Mouse (Mus musculus) MEL (cell line): ENCODE results near the gene Paqr9. TPM values are rescaled to one million over a fixed set of nuclear protein-coding genes. Genes with fewer than 3 reads are reported as not detected.

ENCODE experiments used
- DNase-seq: peaks from one replicate; pipeline ENCODE4 v3.0.0; 2011; ENCODE audit warnings: low read depth, low spot score
- H3K27ac ChIP-seq: 2 replicates; pipeline ENCODE4 v1.5.1; 2012; ENCODE audit warnings: low read depth, mild to moderate bottlenecking, control low read depth, low read length, moderate library complexity; ENCODE audit not compliant: control insufficient read depth
- H3K27me3 ChIP-seq, 2 experiments: fragments of 150-350 bp in 1 of 2; sonication (generic) in 1 of 2; 2 replicates each; pipeline ENCODE4 v1.6.1; 2012; ENCODE audit warnings: low read length in 2 of 2, mild to moderate bottlenecking in 2 of 2, improper control_type of control experiment in 1 of 2, moderate library complexity in 1 of 2; ENCODE audit not compliant: insufficient read depth in 2 of 2, control insufficient read depth in 1 of 2
- H3K36me3 ChIP-seq, 2 experiments: 2 replicates each; pipeline ENCODE4 v1.6.1; 2012 to 2014; ENCODE audit warnings: low read length in 2 of 2, improper control_type of control experiment in 1 of 2, inconsistent platforms in 1 of 2, mild to moderate bottlenecking in 1 of 2; ENCODE audit not compliant: insufficient read depth in 2 of 2, control insufficient read depth in 1 of 2
- H3K4me1 ChIP-seq, 2 experiments: fragments of 150-350 bp in 1 of 2; sonication (generic) in 1 of 2; 2 replicates each; pipeline ENCODE4 v1.6.1; 2012; ENCODE audit warnings: low read length in 2 of 2, improper control_type of control experiment in 1 of 2, mild to moderate bottlenecking in 1 of 2; ENCODE audit not compliant: insufficient read depth in 2 of 2, control insufficient read depth in 1 of 2
- H3K4me3 ChIP-seq, 2 experiments: fragments of 150-350 bp in 1 of 2; sonication (generic) in 1 of 2; 2 replicates each; pipeline ENCODE4 v1.5.1; 2012; ENCODE audit warnings: low read depth in 2 of 2, low read length in 2 of 2, mild to moderate bottlenecking in 2 of 2, moderate library complexity in 2 of 2, control low read depth in 1 of 2, improper control_type of control experiment in 1 of 2; ENCODE audit not compliant: control insufficient read depth in 1 of 2, insufficient read depth in 1 of 2
- H3K79me2 ChIP-seq: 2 replicates; pipeline ENCODE4 v1.6.1; 2012; ENCODE audit warnings: mild to moderate bottlenecking, low read length, moderate library complexity; ENCODE audit not compliant: control insufficient read depth, poor library complexity, insufficient read depth
- H3K9ac ChIP-seq: 2 replicates; pipeline ENCODE4 v1.6.1; 2012; ENCODE audit warnings: low read depth, mild to moderate bottlenecking, control low read depth, low read length, moderate library complexity; ENCODE audit not compliant: control insufficient read depth, poor library complexity, severe bottlenecking
- H3K9me3 ChIP-seq: fragments of 150-350 bp; sonication (generic); replicated peaks from 2 replicates; pipeline ENCODE4 v1.6.1; 2012; ENCODE audit warnings: mild to moderate bottlenecking, low read length, improper control_type of control experiment, moderate library complexity; ENCODE audit not compliant: insufficient read depth
- CHD1 ChIP-seq: IDR thresholded peaks from 2 replicates; pipeline ENCODE4 v1.6.1; 2012; ENCODE audit warnings: low read depth, mild to moderate bottlenecking, inconsistent platforms, low read length, improper control_type of control experiment
- E2F4 ChIP-seq: IDR thresholded peaks from 2 replicates; pipeline ENCODE4 v1.6.1; 2011; ENCODE audit warnings: low read depth, low read length, improper control_type of control experiment, borderline replicate concordance
- GABPA ChIP-seq: IDR thresholded peaks from 2 replicates; pipeline ENCODE4 v1.6.1; 2012; ENCODE audit warnings: low read depth, mild to moderate bottlenecking, inconsistent platforms, low read length, improper control_type of control experiment, moderate library complexity
- GATA1 ChIP-seq: IDR thresholded peaks from 2 replicates; pipeline ENCODE4 v1.6.1; 2011; ENCODE audit warnings: low read depth, low read length, improper control_type of control experiment
- HCFC1 ChIP-seq: IDR thresholded peaks from 2 replicates; pipeline ENCODE4 v1.6.1; 2012; ENCODE audit warnings: low read depth, mild to moderate bottlenecking, inconsistent platforms, low read length, improper control_type of control experiment, moderate library complexity
- JUND ChIP-seq: IDR thresholded peaks from 2 replicates; pipeline ENCODE4 v1.6.1; 2011; ENCODE audit warnings: low read depth, mild to moderate bottlenecking, improper control_type of control experiment, low read length
- KAT2A ChIP-seq: conservative IDR thresholded peaks from 2 replicates; pipeline ENCODE4 v1.6.1; 2012; ENCODE audit warnings: low read depth, low read length, improper control_type of control experiment, inconsistent platforms
- MAX ChIP-seq: IDR thresholded peaks from 2 replicates; pipeline ENCODE4 v1.6.1; 2011; ENCODE audit warnings: low read length, improper control_type of control experiment
- MAZ ChIP-seq: IDR thresholded peaks from 2 replicates; pipeline ENCODE4 v1.6.1; 2012; ENCODE audit warnings: low read depth, mild to moderate bottlenecking, inconsistent platforms, low read length, improper control_type of control experiment
- MEF2A ChIP-seq: IDR thresholded peaks from 2 replicates; pipeline ENCODE4 v1.6.1; 2014; ENCODE audit warnings: low read depth, mild to moderate bottlenecking, inconsistent platforms, low read length, improper control_type of control experiment; ENCODE audit not compliant: poor library complexity, insufficient replicate concordance, severe bottlenecking; ENCODE audit errors: extremely low read depth
- MXI1 ChIP-seq: IDR thresholded peaks from 2 replicates; pipeline ENCODE4 v1.6.1; 2011; ENCODE audit warnings: mild to moderate bottlenecking, low read depth, low read length, improper control_type of control experiment
- MYB ChIP-seq: IDR thresholded peaks from 2 replicates; pipeline ENCODE4 v1.6.1; 2011; ENCODE audit warnings: mild to moderate bottlenecking, low read depth, low read length, improper control_type of control experiment
- NELFE ChIP-seq: IDR thresholded peaks from 2 replicates; pipeline ENCODE4 v1.6.1; 2011; ENCODE audit warnings: low read depth, low read length, improper control_type of control experiment
- NRF1 ChIP-seq: IDR thresholded peaks from 2 replicates; pipeline ENCODE4 v1.6.1; 2014; ENCODE audit warnings: low read depth, mild to moderate bottlenecking, inconsistent platforms, low read length, improper control_type of control experiment, moderate library complexity; ENCODE audit not compliant: poor library complexity, insufficient read depth, severe bottlenecking
- RAD21 ChIP-seq: IDR thresholded peaks from 2 replicates; pipeline ENCODE4 v1.6.1; 2011; ENCODE audit warnings: mild to moderate bottlenecking, low read depth, low read length, improper control_type of control experiment
- TAL1 ChIP-seq: IDR thresholded peaks from 2 replicates; pipeline ENCODE4 v1.6.1; 2012; ENCODE audit warnings: mild to moderate bottlenecking, inconsistent platforms, low read length, moderate library complexity, mixed read lengths
- TCF12 ChIP-seq: IDR thresholded peaks from 2 replicates; pipeline ENCODE4 v1.6.1; 2014; ENCODE audit warnings: low read depth, mild to moderate bottlenecking, inconsistent platforms, low read length, improper control_type of control experiment, moderate library complexity
- USF2 ChIP-seq, 2 experiments: IDR thresholded peaks; 2 replicates each; pipeline ENCODE4 v1.6.1; 2011 to 2012; ENCODE audit warnings: improper control_type of control experiment in 2 of 2, low read length in 2 of 2, borderline replicate concordance in 1 of 2, inconsistent platforms in 1 of 2, low read depth in 1 of 2, mild to moderate bottlenecking in 1 of 2; ENCODE audit not compliant: insufficient read depth in 1 of 2
- ZC3H11A ChIP-seq: IDR thresholded peaks from 2 replicates; pipeline ENCODE4 v1.6.1; 2012; ENCODE audit warnings: low read depth, mild to moderate bottlenecking, inconsistent platforms, low read length, improper control_type of control experiment
- ZMIZ1 ChIP-seq: IDR thresholded peaks from 2 replicates; pipeline ENCODE4 v1.6.1; 2012; ENCODE audit warnings: low read depth, mild to moderate bottlenecking, inconsistent platforms, low read length, improper control_type of control experiment, moderate library complexity
- polyA plus RNA-seq, 2 experiments: library from polyadenylated mRNA; stranded (reverse) in 1 of 2; unstranded in 1 of 2; fragments of >175 nt in 1 of 2; fragments of >200 nt in 1 of 2; gene quantifications; 2 replicates each; pipeline versions ENCODE4 v1.2.1 to v1.2.4; 2012; ENCODE audit warnings: low replicate concordance in 2 of 2, low read depth in 1 of 2; ENCODE audit not compliant: insufficient read length in 2 of 2, insufficient read depth in 1 of 2, missing spikeins in 1 of 2
- total RNA-seq: library from RNA; depleted of rRNA; stranded (reverse); fragments of 300-350 nt; gene quantifications from 2 replicates; pipeline ENCODE4 v1.2.3, GENCODE M21; 2012

The Paqr9 gene
- total and polyA plus RNA-seq, 3 experiments: 18.0 to 46.0 (median 24.8) TPM

- Histone ChIP-seq H3K9ac (no peak overlapping the region), H3K79me2 (no peaks in the 10 kb centered on the region), H3K4me3 (no peak overlapping the region), H3K27me3 (no peaks in the 10 kb centered on the region), H3K4me1 (no peaks in the 10 kb centered on the region), H3K9me3 (no peaks in the 10 kb centered on the region), H3K27ac (no peak overlapping the region), H3K36me3 (no peaks in the 10 kb centered on the region)
- DNase-seq: no peak
- no peak for TF ChIP-seq NRF1
- TF ChIP-seq USF2 (IDR thresholded peaks at IDR 0.05; ENCODE audit: borderline replicate concordance in 1 of 2, insufficient read depth in 1 of 2, low read depth in 1 of 2, low read length in 2 of 2): no peak
- no peak for TF ChIP-seq KAT2A
- no peak for TF ChIP-seq RAD21
These were observed 13.1 kb downstream of the Paqr9 start for GRCm38 (mm10) chr9:95572558-95572957.

- Histone ChIP-seq H3K36me3 (no peaks in the 10 kb centered on the region), H3K27ac (no peak overlapping the region), H3K4me1 (no peaks in the 10 kb centered on the region), H3K9ac (no peak overlapping the region), H3K9me3 (no peaks in the 10 kb centered on the region), H3K4me3 (no peak overlapping the region), H3K27me3 (no peaks in the 10 kb centered on the region), H3K79me2 (no peaks in the 10 kb centered on the region)
- no peak for TF ChIP-seq ZMIZ1
- TF ChIP-seq GABPA: no peak
- no peak for TF ChIP-seq JUND
- TF ChIP-seq NELFE: no peak
- no peak for TF ChIP-seq TCF12
- no peak for TF ChIP-seq GATA1
- TF ChIP-seq RAD21: no peak
- no peak for TF ChIP-seq MEF2A
- no peak for TF ChIP-seq NRF1
- no peak for TF ChIP-seq ZC3H11A
- no peak for TF ChIP-seq MXI1
- TF ChIP-seq MAX: no peak
- TF ChIP-seq USF2 (IDR thresholded peaks at IDR 0.05; ENCODE audit: borderline replicate concordance in 1 of 2, insufficient read depth in 1 of 2, low read depth in 1 of 2, low read length in 2 of 2): no peak
- no peak for TF ChIP-seq TAL1
- no peak for TF ChIP-seq MYB
- no peak for TF ChIP-seq E2F4
- no peak for TF ChIP-seq MAZ
- no peak for TF ChIP-seq HCFC1
- no peak for TF ChIP-seq CHD1
- no peak for DNase-seq
These were observed 14.7 kb downstream of the Paqr9 start for GRCm38 (mm10) chr9:95574116-95574515.
